In genomic region chr11:80966040-80966439, GRCm38 (mm10) we compare ENCODE assay signal across 21 mouse cellular contexts.
A peak's percentile ranks its signal among the peaks of the same experiment; 100 is the strongest.
DNase-seq lines count a peak whose midpoint lies in the region; ATAC-seq and TF ChIP-seq lines count a peak whose summit lies in the region.
"Had no signal": no experiment of that assay in that cellular context is flagged by ENCODE, and none has a peak within 500 bp of the region (broad histone marks: within the 10 kb centered on the region; RNA-seq: fewer than 3 reads in every experiment).

No protein-coding gene starts in this region.

- no peak overlapping the region for H3K27ac ChIP-seq in cerebellum, adult 2 months (ENCODE audit: insufficient read depth, low read length)
- H3K27ac ChIP-seq in midbrain, embryonic 16.5 days (ENCODE audit: low read length), result peak overlapping the region; percentile 10; the same call in 1 of the 2 replicates
- H3K27ac ChIP-seq in midbrain, embryonic 13.5 days, result no peak overlapping the region
- H3K27ac ChIP-seq in CH12.LX (ENCODE audit: insufficient read depth, low read depth), result no peak overlapping the region
- H3K27ac ChIP-seq: embryonic facial prominence, embryonic 12.5 days; heart, embryonic 10.5 days; kidney, embryonic 15.5 days; limb, embryonic 15.5 days; liver, embryonic 14.5 days; neural tube, embryonic 15.5 days had no signal

- H3K9me3 ChIP-seq in midbrain, embryonic 16.5 days (replicated peaks; ENCODE audit: control insufficient read depth, low read length, poor library complexity, severe bottlenecking), result no peaks in the 10 kb centered on the region
- no peaks in the 10 kb centered on the region for H3K9me3 ChIP-seq in midbrain, embryonic 13.5 days
- H3K9me3 ChIP-seq in CH12.LX (replicated peaks; ENCODE audit: low read length), result no peaks in the 10 kb centered on the region
- H3K9me3 ChIP-seq: embryonic facial prominence, embryonic 12.5 days; heart, embryonic 10.5 days; kidney, embryonic 15.5 days; limb, embryonic 15.5 days; neural tube, embryonic 15.5 days had no signal

- H3K4me2 ChIP-seq in midbrain, embryonic 16.5 days (ENCODE audit: low read length), result no peak overlapping the region
- no peak overlapping the region for H3K4me2 ChIP-seq in midbrain, embryonic 13.5 days (replicated peaks)
- no peak overlapping the region for H3K4me2 ChIP-seq in CH12.LX (ENCODE audit: insufficient read depth, low read depth, poor library complexity, severe bottlenecking)
- H3K4me2 ChIP-seq: embryonic facial prominence, embryonic 12.5 days; kidney, embryonic 15.5 days; limb, embryonic 15.5 days; lung, embryonic 14.5 days; neural tube, embryonic 15.5 days had no signal

- no peak overlapping the region for H3K4me3 ChIP-seq in cerebellum, adult 2 months (replicated peaks; ENCODE audit: insufficient read depth, low read depth, low read length)
- no peak overlapping the region for H3K4me3 ChIP-seq in midbrain, embryonic 16.5 days (ENCODE audit: low read depth, low read length)
- H3K4me3 ChIP-seq in midbrain, embryonic 13.5 days (replicated peaks), result no peak overlapping the region
- H3K4me3 ChIP-seq in CH12.LX (replicated peaks in 1 of 3; ENCODE audit: low read depth in 2 of 3, low read length in 2 of 3, poor library complexity in 1 of 3), result no peak overlapping the region
- H3K4me3 ChIP-seq: embryonic facial prominence, embryonic 12.5 days; heart, embryonic 10.5 days; kidney, embryonic 15.5 days; limb, embryonic 15.5 days; neural tube, embryonic 15.5 days had no signal

- no peak overlapping the region for H3K9ac ChIP-seq in midbrain, embryonic 16.5 days (ENCODE audit: low read depth, low read length)
- no peak overlapping the region for H3K9ac ChIP-seq in midbrain, embryonic 13.5 days (replicated peaks)
- H3K9ac ChIP-seq in CH12.LX (ENCODE audit: insufficient read depth, low read depth), result no peak overlapping the region
- H3K9ac ChIP-seq: embryonic facial prominence, embryonic 12.5 days; kidney, embryonic 15.5 days; limb, embryonic 15.5 days; liver, embryonic 14.5 days; lung, embryonic 14.5 days; neural tube, embryonic 15.5 days had no signal

- H3K36me3 ChIP-seq in midbrain, embryonic 16.5 days (ENCODE audit: control insufficient read depth, insufficient read depth, low read length), result no peaks in the 10 kb centered on the region
- H3K36me3 ChIP-seq in midbrain, embryonic 13.5 days, result no peaks in the 10 kb centered on the region
- no peaks in the 10 kb centered on the region for H3K36me3 ChIP-seq in CH12.LX (replicated peaks in 1 of 2; ENCODE audit: control insufficient read depth in 1 of 2, insufficient read depth in 1 of 2, low read length in 1 of 2)
- H3K36me3 ChIP-seq: embryonic facial prominence, embryonic 12.5 days; heart, embryonic 10.5 days; kidney, embryonic 15.5 days; limb, embryonic 15.5 days; neural tube, embryonic 15.5 days had no signal

- dilution Hi-C loops in CH12.LX (cut with MboI; ENCODE audit: extremely low pct_ligation_motif_present, extremely low pct_unique_long_range_greater_than_20kb, low sequenced_read_pairs), result no loop called here

- H3K4me1 ChIP-seq in cerebellum, adult 2 months (ENCODE audit: control insufficient read depth, insufficient read depth, low read length), result peaks cover 7% of the 10 kb centered on the region
- peaks cover 11% of the 10 kb centered on the region for H3K4me1 ChIP-seq in midbrain, embryonic 16.5 days (ENCODE audit: control insufficient read depth, insufficient read depth, low read length)
- H3K4me1 ChIP-seq in midbrain, embryonic 13.5 days (replicated peaks), result peaks cover 4% of the 10 kb centered on the region
- H3K4me1 ChIP-seq in CH12.LX (ENCODE audit: control insufficient read depth in 1 of 2, insufficient read depth in 2 of 2), result 0 out of 4 replicates have a peak, but pooled peaks cover 0 to 4% of the 10 kb centered on the region in 2 experiments
- H3K4me1 ChIP-seq: embryonic facial prominence, embryonic 12.5 days; heart, embryonic 10.5 days; kidney, embryonic 15.5 days; limb, embryonic 15.5 days had no signal

- no peak for TF ChIP-seq EP300 in CH12.LX (IDR thresholded peaks at IDR 0.05; ENCODE audit: low read length)

- in situ Hi-C loops in CH12.LX (cut with MboI; ENCODE audit: low pct_ligation_motif_present, low pct_unique_long_range_greater_than_20kb, low sequenced_read_pairs), result no loop called here

- no peak for TF ChIP-seq CTCF in cerebellum, adult 2 months (IDR thresholded peaks at IDR 0.05; ENCODE audit: borderline replicate concordance, insufficient read depth, low read depth, low read length)
- no peak for TF ChIP-seq CTCF in CH12.LX (conservative IDR thresholded peaks at IDR 0.05 in 1 of 2, IDR thresholded peaks at IDR 0.05 in 1 of 2; ENCODE audit: low read depth in 2 of 2, low read length in 2 of 2)

- peak; percentile 46 to 52 for DNase-seq in cerebellum, postnatal 10 days
- DNase-seq in cerebellum, adult 2 months, result no peak
- peak; percentile 6 for DNase-seq in CH12.LX (ENCODE audit: extremely low read depth)
- DNase-seq in induced T-regulatory cell, adult 2 months (ENCODE audit: low read depth), result peak; percentile 3
- DNase-seq in heart, postnatal 36 days, result no peak
- DNase-seq in heart, adult 8-10 months (ENCODE audit: low spot score), result no peak
- DNase-seq: adrenal gland, postnatal 25 days; cerebellum, adult 11 months; kidney, adult 11 months; kidney, postnatal 36 days; lung, embryonic 14.5 days had no signal

- WGBS in cerebellum, adult 2 months, result 52% methylated on average over 3 of the region's 3 CpGs
- 57% methylated on average over 3 of the region's 3 CpGs for WGBS in midbrain, embryonic 16.5 days
- 46% methylated on average over 3 of the region's 3 CpGs for WGBS in midbrain, embryonic 13.5 days

- TF ChIP-seq POLR2A in cerebellum, adult 2 months (IDR thresholded peaks at IDR 0.05; ENCODE audit: borderline replicate concordance, insufficient read depth, low read length), result no peak
- no peak for TF ChIP-seq POLR2A in CH12.LX (IDR thresholded peaks at IDR 0.05; ENCODE audit: low read depth, low read length)

- ATAC-seq in midbrain, embryonic 16.5 days, result no peak
- ATAC-seq in midbrain, embryonic 13.5 days, result no peak
- ATAC-seq: CD4-positive, CD25-positive, alpha-beta regulatory T cell, adult 4 months; hindbrain, embryonic 16.5 days had no signal

- H3K79me2 ChIP-seq in CH12.LX (replicated peaks; ENCODE audit: control insufficient read depth, extremely low read depth, insufficient read depth, poor library complexity, severe bottlenecking), result no peaks in the 10 kb centered on the region

- intact Hi-C loops in heart, postnatal 36 days (cut with DNase I), result no loop called here

- TF ChIP-seq RAD21 in CH12.LX (IDR thresholded peaks at IDR 0.05; ENCODE audit: low read depth, low read length), result no peak

- H3K27me3 ChIP-seq in cerebellum, adult 2 months (ENCODE audit: control insufficient read depth, insufficient read depth, low read length), result no peaks in the 10 kb centered on the region
- no peaks in the 10 kb centered on the region for H3K27me3 ChIP-seq in midbrain, embryonic 16.5 days (ENCODE audit: control insufficient read depth, insufficient read depth, low read depth, low read length)
- H3K27me3 ChIP-seq in midbrain, embryonic 13.5 days, result no peaks in the 10 kb centered on the region
- H3K27me3 ChIP-seq in CH12.LX (replicated peaks), result peaks cover 92% of the 10 kb centered on the region
- H3K27me3 ChIP-seq: embryonic facial prominence, embryonic 12.5 days; kidney, embryonic 15.5 days had no signal

TF ChIP-seq in CH12.LX, 34 proteins besides CTCF, POLR2A, EP300 and RAD21:
- TF ChIP-seq SIN3A (IDR thresholded peaks at IDR 0.05; ENCODE audit: low read length) (no peak), ZMIZ1 (IDR thresholded peaks at IDR 0.05; ENCODE audit: low read depth, low read length) (no peak), PAX5 (IDR thresholded peaks at IDR 0.05; ENCODE audit: low read length) (no peak), ZNF384 (IDR thresholded peaks at IDR 0.05; ENCODE audit: low read depth, low read length) (peak; percentile 70), ZKSCAN1 (IDR thresholded peaks at IDR 0.05; ENCODE audit: borderline replicate concordance, low read depth, low read length) (no peak), MAX (IDR thresholded peaks at IDR 0.05; ENCODE audit: low read length) (no peak), CHD2 (IDR thresholded peaks at IDR 0.05; ENCODE audit: low read length) (peak; percentile 72)

Comparison
In these comparisons a context has a peak if more than half of its experiments do, and no peak if none do; other contexts are left out.
1. DNase-seq: peak in cerebellum, postnatal 10 days (2 of 2), CH12.LX (single experiment) and induced T-regulatory cell, adult 2 months (single experiment); none in cerebellum, adult 2 months (0 of 2), heart, postnatal 36 days (0 of 2) and heart, adult 8-10 months (single experiment).